Mouse (Mus musculus) gastrocnemius, adult 18-20 months (tissue): Measurements from ENCODE around the gene Fgf14. TPM values are rescaled to one million over a fixed set of nuclear protein-coding genes. Genes with fewer than 3 reads are reported as not detected.
"Not testable (repeated sequence)": the region's sequence is repeated elsewhere in the genome, so short reads cannot be mapped to it uniquely, and the experiment has no call there.

Experiments
- DNase-seq: peaks from one replicate; pipeline ENCODE4 v3.0.0; 2021; ENCODE audit warnings: low spot score
- long read RNA-seq, 2 experiments: library from polyadenylated mRNA; stranded (forward); transcript quantifications; one replicate each; pipeline ENCODE4 v2.0.0; 2021
- total RNA-seq, 2 experiments: library from RNA; stranded (reverse); gene quantifications; 2 replicates each; pipeline ENCODE4 v1.2.3; 2021

Gene Fgf14
- not detected for total RNA-seq
- long read RNA-seq, experiment 1, partial matches to known transcripts, result 0 of 1 reads
- long read RNA-seq, experiment 1, other reads (novel, unspliced or antisense), result 1 of 1 reads
- long read RNA-seq, experiment 2, result 0 reads

DNA sequence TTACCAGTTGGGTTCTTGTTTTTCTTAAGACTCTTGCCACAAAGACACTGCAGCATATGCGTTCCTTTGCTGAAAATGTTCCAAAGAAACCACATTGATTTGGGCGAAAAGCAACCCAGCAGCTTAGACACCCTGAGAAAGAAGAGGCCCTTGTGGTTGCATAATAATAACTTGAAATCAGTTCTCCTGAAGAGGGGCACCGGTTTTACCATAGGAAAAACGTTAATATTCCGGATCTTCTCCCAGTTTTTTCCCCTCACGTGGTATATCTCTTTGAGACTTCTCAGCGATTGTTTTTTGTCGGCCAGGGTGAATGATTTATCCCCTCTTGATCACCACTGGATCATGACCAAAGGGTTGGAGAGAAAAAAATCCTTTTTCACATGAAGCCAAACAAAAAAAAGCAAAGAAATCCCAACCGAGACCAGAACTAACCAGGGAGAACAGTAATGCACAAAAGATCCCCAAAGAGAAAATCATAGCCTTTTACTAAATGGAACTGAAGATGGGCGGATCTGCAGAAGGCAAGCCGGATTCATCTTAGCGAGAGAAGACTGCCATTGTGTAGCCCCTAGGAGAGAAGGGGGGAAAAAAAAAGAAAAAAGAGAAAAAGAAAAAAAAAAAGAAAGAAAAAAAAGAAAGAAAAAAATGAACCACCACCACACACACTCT is at the start of gene Fgf14:
Gene Fgf14, minus strand, starts transcription at position 622 of the 672 bp plus-strand sequence.
- no peak for DNase-seq

GRCm38 (mm10) chr14:124677379-124677778 is 452 bp upstream of the Fgf14 start:
- DNase-seq, result no peak

- DNase-seq, result no peak
Observed at GRCm38 (mm10) chr14:124675654-124676505, 1.0 kb downstream of the Fgf14 start.

DNA sequence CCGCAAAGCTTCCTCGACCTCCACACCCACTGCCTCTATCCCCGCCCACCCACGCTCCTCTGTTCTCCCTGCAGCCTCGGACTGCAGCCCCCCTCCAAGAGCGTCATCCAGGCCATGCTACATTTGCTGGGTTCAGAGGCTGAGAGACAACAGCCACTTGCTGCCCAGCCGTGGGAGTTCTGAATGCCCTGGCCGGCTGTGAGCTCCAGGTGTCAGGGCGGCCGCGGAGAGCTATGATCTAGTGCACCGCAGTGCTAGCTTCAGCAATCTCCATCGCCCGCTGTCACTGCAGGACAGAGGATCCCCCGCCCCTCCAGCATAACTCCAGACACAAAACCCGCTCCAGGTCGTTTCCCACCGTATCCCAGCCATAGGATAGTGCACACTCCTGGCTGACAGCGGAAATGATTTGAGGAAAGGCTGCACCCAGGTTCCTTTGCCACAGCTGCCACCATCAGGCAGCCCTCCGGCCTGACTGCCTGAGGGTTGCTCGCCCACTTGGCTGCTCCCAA is 1.7 kb downstream of the Fgf14 start:
- no peak for DNase-seq

GRCm38 (mm10) chr14:124674536-124675141 is 2.3 kb downstream of the Fgf14 start:
- DNase-seq, result no peak

DNA sequence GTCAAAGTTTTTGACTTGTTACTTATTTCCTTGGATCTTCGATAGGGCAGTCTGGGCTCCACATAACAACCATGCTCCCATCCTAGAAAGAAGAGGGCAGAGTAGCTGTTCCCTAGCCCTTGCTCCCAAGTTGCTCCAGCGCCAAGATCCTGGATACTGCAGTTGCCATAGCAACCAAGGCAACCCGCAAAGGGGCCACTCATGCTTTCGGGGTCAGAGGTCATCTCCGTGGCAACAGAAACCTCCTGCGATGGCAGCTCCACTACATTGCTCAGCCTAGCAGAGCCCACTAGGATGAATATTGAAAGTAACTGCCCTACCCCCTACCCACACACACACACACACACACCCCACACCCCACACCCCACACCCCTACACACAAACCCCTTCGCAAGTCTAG is 7.2 kb downstream of the Fgf14 start:
- no peak for DNase-seq

DNA sequence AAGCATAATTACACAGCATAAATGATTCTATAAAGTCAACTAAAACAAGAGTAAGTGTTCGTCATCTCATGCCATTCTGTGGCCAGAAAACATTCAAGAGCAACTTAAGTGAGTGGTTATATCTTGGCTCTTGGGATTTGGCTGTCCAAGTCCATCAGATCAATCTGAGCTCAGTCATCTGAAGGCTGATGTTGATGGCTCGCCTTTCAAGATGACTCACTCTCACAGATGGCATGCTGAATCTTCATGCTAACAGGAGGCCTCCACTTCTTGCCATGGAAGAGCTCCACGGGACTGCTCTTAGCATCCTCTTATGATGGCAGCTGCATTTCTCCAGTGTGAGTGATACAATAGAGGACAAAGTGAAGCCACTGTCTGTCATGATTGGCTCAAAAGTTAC is 34.1 kb downstream of the Fgf14 start:
- DNase-seq, result no peak

DNA sequence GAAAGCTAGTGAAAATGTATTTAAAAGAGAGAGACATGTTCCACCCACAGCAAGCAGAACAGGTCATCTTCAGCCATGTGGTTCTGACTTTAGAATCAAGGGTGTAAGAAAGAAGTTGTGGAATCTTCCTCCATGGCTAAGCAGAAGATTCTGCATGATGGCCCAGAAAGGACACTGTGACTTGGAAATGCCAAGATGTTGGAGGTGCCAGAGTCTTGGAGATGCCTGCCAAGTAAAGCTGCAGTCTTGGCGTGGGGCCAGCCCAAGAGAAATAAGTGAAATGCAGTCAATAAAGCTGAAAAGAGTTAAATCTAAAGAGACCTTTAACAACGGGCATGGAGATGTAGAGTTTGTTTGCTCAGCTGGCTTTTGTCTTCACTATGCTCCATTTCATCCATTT is 42.0 kb downstream of the Fgf14 start:
- DNase-seq, result no peak

GRCm38 (mm10) chr14:124613473-124613872 is 63.5 kb downstream of the Fgf14 start:
- DNase-seq, result no peak

DNA sequence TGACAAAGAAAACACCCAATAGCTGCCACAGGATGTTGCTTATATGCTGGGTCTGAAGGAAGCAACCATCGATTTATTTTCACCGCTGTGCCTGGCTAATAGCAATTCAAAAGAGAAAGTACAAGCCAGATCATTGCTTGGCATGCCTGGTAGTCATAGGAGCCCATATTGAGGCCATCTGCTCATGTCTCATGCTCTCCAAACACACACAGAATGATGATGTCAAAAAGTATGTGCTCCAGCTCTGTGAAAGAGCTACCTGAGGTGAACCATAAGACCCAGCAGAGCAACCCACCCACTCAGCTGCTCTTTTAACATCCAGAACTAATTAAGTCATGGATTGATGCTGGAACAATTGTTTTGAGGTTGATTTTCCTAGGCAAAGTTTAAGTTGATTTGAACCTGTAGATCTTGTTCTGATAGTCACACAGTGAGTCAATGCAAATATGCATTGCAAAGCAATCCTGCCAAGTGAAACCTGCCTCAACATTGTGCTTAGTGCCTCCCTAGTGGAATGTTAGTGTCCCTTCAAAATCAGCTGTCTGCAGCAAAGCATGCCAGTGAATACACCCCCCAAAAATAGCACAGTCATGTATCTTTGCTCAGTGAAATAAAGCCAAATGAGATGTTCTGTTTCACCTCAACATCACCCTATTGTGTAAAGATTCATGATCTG is 70.8 kb downstream of the Fgf14 start:
- no peak for DNase-seq

DNA sequence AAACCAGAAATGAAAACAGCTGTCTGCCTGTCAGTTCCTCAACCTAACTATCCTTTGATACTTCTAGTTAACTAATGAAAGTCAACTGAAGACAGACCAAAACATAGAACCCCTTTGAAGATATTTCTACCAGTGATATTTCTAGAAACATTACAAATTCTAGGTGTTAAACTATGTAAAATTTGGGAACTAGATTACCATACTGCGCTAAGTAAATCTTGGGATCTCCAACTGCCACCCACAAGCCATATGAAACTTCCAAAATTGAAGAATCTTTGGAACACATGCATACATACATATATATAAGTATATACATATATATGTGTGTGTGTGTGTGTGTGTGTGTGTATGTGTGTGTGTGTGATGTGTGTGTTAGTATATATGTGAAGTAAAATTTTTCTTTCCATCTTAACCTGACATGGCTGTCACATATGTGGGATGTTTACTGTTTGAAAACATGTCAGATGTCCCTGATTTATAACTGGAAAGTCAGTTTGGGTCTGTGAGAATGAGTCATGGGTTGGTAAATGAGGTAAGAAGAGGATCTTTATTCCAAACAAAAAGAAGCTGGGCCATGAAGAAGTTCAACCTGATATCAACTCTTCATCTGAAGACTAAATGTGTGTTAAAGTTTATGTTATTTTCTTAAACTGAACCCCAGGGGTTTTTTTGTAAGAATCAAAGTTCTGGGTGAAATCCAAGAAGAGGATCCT is 71.7 kb downstream of the Fgf14 start:
- DNase-seq, result no peak

- no peak for DNase-seq
Observed at GRCm38 (mm10) chr14:124576571-124576970, 100.4 kb downstream of the Fgf14 start.

GRCm38 (mm10) chr14:124575130-124575885 is 101.6 kb downstream of the Fgf14 start:
- no peak for DNase-seq

GRCm38 (mm10) chr14:124566445-124566844 is 110.5 kb downstream of the Fgf14 start:
- no peak for DNase-seq

DNA sequence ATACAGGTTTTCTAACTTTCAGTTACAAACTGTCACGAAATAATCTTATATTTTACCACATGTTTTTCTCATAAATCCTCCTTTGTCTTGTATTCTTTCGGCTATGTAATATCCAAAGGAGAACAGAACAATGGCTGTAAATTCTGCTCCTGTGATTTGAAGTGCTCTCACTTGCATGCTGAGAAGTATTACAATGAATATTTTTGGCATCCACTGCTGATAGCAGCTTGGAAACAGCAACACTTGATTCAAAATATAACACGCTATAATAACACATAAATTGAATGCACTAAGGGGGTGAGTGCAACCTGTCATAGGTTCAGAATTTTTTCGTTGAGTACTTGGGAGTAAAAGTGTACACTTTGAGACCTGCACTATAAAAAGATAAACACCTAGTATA is 115.4 kb downstream of the Fgf14 start:
- no peak for DNase-seq

GRCm38 (mm10) chr14:124536106-124536505 is 140.8 kb downstream of the Fgf14 start:
- no peak for DNase-seq

GRCm38 (mm10) chr14:124535376-124535775 is 141.6 kb downstream of the Fgf14 start:
- not testable (repeated sequence) for DNase-seq

DNA sequence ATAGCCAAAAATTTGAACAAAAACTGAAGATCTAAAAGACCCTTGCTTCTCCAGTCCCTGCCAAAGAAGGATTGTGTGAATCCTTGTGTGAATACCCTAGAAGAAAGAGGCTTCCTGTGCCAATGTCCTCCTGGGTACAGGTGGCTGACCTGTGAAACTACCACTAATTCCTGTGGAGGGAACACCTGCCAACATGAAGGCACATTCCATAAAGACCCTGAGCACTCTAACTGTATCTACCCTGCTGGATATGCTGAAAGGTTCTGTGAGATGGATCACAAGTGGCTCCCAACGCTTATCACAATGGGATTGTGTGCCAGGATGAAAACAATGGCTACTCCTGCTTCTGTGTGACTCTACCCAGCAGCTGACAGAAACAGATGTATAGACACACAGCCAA is 144.9 kb downstream of the Fgf14 start:
- no peak for DNase-seq

- no peak for DNase-seq
Observed at GRCm38 (mm10) chr14:124512009-124512408, 164.9 kb downstream of the Fgf14 start.

DNA sequence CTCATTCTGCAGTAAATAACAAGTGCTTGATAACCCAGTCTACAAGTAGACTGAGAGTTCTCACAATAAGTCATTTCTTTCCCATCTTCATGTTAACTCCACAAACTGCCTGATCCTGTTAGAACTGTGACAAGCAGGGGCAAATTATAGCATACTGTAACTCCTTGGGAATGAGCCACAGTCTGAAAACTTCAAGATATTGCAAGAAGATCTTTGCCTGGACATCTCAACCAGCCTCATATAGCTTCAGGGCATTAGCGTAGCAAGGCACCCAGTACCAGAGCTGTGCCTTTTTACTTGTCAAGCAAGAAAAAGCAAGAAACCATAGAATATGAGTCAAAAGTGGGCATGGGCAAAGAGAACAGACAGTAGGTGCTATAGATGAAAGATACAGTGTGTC is 188.0 kb downstream of the Fgf14 start:
- DNase-seq, result no peak
